Mouse (Mus musculus) lung, postnatal 0 days (tissue): ENCODE measurements around the gene Slc37a1.

ENCODE experiments used
- CTCF ChIP-seq: IDR thresholded peaks from 2 replicates; pipeline ENCODE4 v1.5.1; 2016; ENCODE audit warnings: antibody characterized with exemption, mild to moderate bottlenecking
- EP300 ChIP-seq: IDR thresholded peaks from 2 replicates; pipeline ENCODE4 v1.6.1; 2016; ENCODE audit warnings: antibody characterized with exemption, mild to moderate bottlenecking, control low read depth

DNA sequence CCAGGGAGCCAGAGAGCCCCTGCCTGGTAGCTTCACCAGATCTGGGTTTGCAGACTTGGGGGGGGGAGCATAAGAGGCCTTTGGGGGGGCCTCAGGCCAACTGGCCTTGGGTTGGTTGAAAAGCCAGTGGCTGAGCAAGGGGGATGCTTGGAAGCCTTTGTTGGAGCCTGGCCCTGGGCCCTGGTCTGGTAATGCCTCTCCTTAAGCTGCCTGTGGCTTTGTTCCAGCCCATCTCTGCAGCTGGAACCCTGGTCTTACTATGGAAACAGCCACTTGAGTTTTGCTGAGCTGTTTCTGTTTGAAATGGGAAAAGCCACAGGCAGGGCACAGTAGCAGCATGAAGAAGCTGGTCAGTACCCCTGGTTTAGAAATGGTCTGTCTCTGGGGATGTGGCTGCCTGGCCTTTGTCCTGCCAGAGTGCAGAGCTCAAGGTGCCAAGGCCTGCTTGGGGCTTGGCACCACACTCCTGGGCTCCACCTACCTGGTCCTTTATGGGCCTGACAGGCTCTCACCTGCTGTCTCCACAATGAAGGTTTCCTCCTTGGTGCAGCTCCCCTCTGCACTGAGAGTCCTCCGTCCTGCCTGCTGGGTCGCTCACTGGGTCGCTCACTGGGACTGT, 102.9 kb downstream of the Slc37a1 start:
- no peak for TF ChIP-seq CTCF
- no peak for TF ChIP-seq EP300
